Mouse (Mus musculus) ovary, adult 18-20 months (tissue): ENCODE measurements around the gene Ano7.

Experiments
- DNase-seq: peaks from one replicate; pipeline ENCODE4 v3.0.0; 2022; ENCODE audit warnings: low spot score, mixed read lengths

The Ano7 gene

DNA sequence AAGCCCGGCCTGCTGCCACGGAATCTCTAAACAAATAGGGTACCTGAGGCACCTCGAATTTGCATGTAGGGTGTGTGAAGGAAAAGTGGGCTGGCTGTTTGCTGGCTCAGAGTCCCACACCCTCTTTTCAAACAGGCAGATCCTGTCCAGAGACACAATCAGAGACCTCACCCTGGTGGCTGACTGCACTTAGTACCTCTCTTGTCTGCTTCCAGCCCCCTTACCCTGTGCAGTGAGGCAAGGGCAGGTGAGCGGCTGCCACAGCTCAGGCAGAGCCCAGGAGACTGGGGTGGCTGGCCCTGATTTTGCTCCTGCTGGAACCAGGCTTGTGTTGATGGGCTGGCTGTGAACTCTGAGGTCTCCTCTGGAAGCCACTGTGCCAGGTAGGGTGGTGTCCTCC, at the start of gene Ano7:
Ano7 (plus strand) TSS at position 266 of the 400 bp plus-strand sequence.
- DNase-seq = no peak

- DNase-seq = no peak
Measured at GRCm38 (mm10) chr1:93323973-93324372, 49.8 kb upstream of the Ano7 start.

DNA sequence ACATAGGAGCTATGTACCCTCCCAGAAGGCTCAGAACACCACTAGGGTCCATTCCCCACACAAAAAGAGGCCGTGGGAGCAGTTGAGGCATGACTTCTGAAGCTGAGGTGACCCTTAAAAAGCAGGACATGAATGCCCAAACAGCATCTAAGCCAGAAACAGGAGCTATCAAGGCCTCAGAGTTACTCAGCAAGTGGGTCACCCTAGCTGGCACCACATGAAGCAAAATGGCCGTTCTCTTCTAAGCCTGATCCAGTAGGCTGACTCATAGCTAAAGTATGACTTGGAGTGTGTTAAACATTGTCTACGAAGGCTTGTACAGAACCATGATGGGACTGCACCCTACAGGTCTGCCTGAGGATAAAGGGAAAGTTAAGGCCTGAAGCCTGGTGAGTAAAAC, 47.3 kb upstream of the Ano7 start:
- DNase-seq = no peak

GRCm38 (mm10) chr1:93334621-93335020, 39.1 kb upstream of the Ano7 start:
- DNase-seq = no peak

- peak; percentile 92 for DNase-seq
Measured at GRCm38 (mm10) chr1:93342648-93343503, 30.9 kb upstream of the Ano7 start, which contains the start of the genes Ppp1r7 and Pask. Gene Ppp1r7, plus strand, starts transcription at chr1:93342854. Gene Pask, minus strand, starts transcription at chr1:93343482.

DNA sequence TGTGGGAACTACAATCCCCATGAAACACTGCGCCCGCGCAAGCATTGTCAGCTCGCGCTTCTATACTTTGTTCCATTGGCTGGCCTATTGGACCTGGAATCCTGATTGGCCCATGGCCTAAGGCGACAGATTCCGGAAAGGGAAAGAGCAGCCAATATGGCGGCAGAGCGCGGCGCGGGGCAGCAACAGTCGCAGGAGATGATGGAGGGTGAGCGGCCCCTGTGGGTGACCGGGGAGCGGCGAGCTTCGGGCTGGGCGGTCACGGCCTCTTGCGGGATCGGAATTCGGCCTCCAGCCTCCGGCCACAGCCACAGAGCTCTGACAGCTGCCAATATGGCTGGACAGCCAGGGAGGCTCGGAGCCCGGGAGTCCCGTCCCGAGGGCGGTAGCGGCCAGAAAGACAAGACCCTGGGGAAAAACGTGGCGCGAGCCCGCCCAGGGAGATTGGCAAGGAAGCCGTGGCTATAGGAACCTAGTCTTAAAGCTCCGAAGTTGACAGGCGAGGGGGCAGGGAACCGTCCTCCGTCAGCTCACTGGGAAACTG, 30.2 kb upstream of the Ano7 start:
- DNase-seq = peak; percentile 90

DNA sequence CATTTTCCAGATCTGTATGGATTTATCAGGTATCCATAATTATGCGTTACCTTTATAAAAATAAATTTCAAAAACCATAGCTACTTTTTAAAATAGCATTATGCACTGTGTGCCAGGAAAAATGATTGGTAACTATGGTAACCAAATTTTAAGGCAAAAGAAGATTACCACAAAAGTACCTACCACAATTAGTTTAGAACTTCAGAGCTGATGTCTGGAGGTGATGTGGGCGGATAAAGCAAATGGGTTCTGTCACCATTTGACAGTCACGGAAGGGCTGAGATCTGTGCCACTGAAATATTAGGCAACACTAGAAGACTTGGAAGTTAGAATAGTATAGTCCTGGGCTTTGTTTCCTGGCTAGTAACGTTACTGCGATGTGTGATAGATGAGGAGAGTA, 26.6 kb upstream of the Ano7 start:
- no peak for DNase-seq

- no peak for DNase-seq
Measured at GRCm38 (mm10) chr1:93349701-93350100, 24.0 kb upstream of the Ano7 start.

DNA sequence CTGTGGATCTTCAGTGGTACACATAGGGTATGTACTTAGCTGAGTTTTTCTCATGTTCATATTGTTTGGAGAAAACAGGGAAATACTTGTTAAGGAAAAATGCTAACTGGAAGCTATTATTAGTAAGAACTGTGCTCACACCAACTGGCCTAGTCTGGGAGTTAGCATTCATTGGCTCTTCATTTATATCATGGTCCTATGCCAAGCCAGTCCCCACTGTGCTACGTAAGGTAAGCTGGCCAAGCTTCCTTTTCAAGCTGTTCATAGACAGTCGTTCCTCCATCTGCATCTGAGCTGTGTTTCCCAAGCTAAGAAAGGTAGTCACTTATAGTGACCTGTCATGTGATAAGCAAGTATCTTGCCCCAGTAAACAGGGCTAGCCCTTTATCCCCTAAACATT, 21.0 kb upstream of the Ano7 start:
- DNase-seq = no peak

- no peak for DNase-seq
Measured at GRCm38 (mm10) chr1:93362661-93363060, 11.1 kb upstream of the Ano7 start.

DNA sequence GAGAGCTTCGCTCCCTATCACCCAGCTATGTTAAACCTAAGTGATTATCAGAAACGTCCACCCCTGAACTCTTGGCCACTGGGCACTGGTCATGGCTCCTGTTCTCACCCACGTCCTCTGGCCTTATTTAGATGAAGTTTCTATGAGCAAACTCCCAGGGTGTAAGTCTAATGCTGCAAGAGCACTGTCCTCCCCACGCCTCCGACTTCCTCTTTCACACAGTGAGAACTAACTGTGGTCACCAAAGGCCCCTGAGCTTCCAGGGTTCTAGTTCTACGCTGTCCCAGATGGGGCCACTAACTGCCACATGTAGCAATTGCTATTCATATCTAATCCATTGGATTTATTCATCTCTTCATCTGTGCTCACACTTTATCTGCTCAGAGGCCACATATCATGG, 8.1 kb upstream of the Ano7 start:
- DNase-seq = no peak

GRCm38 (mm10) chr1:93377307-93377706, 3.6 kb downstream of the Ano7 start:
- no peak for DNase-seq

DNA sequence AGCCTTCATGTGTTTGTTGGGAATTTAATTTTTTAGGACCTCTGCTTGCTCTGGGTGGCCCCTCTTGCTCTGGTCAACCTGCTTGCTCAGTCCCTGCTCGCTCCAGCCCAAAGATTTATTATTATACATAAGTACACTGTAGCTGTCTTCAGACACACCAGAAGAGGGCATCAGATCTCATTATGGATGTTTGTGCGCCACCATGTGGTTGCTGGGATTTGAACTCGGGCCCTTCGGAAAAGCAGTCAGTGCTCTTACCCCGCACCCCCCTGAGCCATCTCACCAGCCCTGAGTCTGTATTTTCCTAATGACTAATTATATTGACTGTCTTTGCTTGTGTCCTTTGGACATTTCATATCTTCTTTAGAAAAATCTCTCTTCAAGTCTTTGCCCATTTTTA, 5.4 kb downstream of the Ano7 start:
- DNase-seq = no peak

- no peak for DNase-seq
Measured at GRCm38 (mm10) chr1:93387198-93387597, 13.5 kb downstream of the Ano7 start.

DNA sequence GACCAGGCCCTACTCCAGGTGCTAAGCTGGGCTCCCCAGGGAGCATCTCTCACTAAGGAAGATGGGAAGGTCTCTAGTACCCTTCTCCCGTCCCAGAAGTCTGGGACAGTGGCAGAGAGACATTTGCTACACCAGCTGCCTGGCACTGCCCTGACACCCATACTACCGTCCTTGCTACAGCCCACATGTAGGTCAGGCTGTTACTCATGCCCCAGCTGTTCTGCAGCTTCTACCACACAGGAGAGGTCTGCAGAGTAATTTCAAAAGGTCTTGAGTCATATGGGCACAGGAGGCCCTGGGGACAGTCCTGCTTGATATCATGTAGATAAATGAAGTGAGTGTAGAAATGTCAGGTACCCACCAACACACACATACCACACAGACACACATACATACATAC, 15.2 kb downstream of the Ano7 start:
- DNase-seq = no peak

DNA sequence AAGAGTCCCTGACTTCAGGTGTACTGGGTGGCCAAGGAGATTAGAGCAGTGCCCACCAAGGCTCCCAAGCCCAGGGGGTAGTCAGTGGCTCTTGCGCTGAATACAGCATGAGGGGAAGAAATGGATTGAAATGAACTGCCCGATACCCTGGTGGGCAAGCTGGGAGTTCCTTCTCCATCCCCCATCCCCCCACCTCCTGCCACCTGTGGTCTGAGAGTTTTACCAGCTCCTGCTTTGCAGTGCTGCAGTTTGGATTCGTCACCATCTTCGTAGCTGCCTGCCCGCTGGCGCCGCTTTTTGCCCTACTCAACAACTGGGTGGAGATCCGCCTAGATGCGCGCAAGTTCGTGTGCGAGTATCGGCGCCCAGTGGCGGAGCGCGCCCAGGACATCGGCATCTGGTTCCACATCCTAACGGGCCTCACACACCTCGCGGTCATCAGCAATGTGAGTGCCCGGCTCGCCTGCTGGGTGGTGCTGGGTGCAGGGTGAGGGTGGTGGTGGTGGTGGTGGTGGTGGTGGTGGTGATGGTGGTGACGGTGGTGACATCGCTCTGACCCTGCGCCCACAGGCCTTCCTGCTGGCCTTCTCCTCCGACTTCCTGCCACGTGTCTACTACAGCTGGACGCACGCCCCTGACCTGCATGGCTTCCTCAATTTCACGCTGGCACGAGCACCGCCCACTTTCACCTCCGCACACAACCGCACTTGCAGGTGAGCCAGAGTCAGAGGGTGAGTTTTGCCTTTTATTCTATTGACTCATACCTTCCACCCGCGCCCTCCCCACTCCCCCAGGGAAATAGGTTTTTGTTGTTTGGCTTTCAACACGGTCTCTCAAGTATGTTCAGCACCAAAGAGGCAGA, 27.7 kb downstream of the Ano7 start:
- DNase-seq = no peak

DNA sequence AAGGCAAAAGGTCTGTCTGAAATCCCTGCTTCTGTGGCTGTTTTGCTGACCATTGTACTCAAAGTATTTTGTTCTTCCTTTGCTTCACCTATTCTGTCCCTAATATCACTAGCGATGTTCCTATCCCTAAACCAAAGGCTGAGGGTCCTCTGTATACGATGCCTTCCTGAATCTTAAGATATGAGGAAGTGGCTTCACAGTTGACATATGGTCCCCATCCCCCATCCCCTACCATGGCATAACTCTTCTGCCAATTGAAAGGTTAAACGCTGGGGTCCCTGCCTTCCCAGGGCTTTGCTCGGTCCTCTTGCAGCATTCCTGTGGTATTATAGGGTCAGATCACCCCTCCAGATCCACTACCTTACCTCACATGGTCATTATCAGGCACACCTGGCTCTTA, 29.7 kb downstream of the Ano7 start:
- DNase-seq = no peak

- DNase-seq = peak; percentile 15
Measured at GRCm38 (mm10) chr1:93432087-93432486, 58.4 kb downstream of the Ano7 start.

- no peak for DNase-seq
Measured at GRCm38 (mm10) chr1:93439321-93439720, 65.6 kb downstream of the Ano7 start.

- DNase-seq = peak; percentile 78
Measured at GRCm38 (mm10) chr1:93444405-93445110, 70.8 kb downstream of the Ano7 start.

DNA sequence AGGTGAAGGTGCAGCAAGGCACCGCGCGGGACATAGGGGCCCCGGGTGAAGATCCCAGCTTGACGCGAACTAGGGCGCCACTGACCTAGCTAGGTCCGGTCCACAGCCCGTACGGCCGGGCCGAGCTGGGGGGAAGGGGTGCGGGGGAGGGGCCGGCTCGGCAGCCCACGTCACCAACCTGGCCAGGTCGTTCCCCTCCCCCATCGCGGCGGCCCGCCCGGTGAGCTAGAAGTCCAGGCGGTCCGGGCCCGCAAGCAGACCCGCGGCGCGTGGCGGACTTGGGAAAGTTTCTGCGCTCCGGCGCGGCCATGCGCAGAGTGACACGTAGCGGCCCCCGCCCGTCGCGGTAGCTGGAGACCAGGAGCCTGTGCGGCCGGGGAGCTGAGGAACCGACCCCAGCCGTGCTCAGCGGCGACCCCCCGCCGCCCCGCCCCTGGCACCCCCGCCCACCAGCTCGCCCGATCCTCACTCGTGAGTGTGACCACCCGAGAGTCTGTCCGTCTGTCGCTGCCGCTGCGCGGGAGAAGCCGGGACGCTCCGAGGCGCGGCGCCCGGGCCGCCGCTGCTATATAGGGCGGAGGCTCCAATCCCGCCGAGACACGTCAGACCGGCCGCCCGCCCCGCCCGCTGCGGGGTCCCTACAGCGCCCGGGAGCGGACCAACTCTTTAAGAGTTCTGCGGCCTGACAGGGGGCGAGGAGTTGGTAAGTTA, 71.5 kb downstream of the Ano7 start:
- peak; percentile 71 for DNase-seq

GRCm38 (mm10) chr1:93445822-93446162, 72.1 kb downstream of the Ano7 start:
- no peak for DNase-seq
